Mouse (Mus musculus): ENCODE measurements around the gene Dnajb14. TPM values are rescaled to one million over a fixed set of nuclear protein-coding genes. Genes with fewer than 3 reads are reported as not detected.

Dnajb14 gene
- 8.6 and 9.6 TPM in 2 replicates for polyA plus RNA-seq (2015; fragmentation: Nextera tagmentation; extraction: Ambion mirVana)

- ATAC-seq, result peak; percentile 58
- peak within 1 kb of the TSS; percentile 99 for H3K27ac ChIP-seq (ENCODE audit: low read length)
- H3K4me3 ChIP-seq (ENCODE audit: low read length), result peak within 1 kb of the TSS; percentile 91
- H3K9me3 ChIP-seq (ENCODE audit: control insufficient read depth, low read length), result no peaks in the 10 kb centered on the region
- peaks cover 7% of the 10 kb centered on the region for H3K4me1 ChIP-seq (ENCODE audit: control insufficient read depth, insufficient read depth, low read length)
- H3K4me2 ChIP-seq (ENCODE audit: low read depth, low read length), result peak within 1 kb of the TSS; percentile 91
- H3K27me3 ChIP-seq (replicated peaks; ENCODE audit: control insufficient read depth, insufficient read depth, low read length), result no peaks in the 10 kb centered on the region
- under 1% methylated on average over 71 of the region's 94 CpGs for WGBS
- no peaks in the 10 kb centered on the region for H3K36me3 ChIP-seq (ENCODE audit: control insufficient read depth, insufficient read depth, low read length)
- H3K9ac ChIP-seq (ENCODE audit: low read depth, low read length), result peak within 1 kb of the TSS; percentile 98
Measured at GRCm38 (mm10) chr3:137867437-137868093, at the start of gene Dnajb14. TSS of gene Dnajb14 (plus strand) at chr3:137867675.

GRCm38 (mm10) chr3:137818713-137819112 lies 48.8 kb upstream of the Dnajb14 start:
- no peak overlapping the region for H3K27ac ChIP-seq (ENCODE audit: low read length)
- H3K9me3 ChIP-seq (ENCODE audit: control insufficient read depth, low read length), result no peaks in the 10 kb centered on the region
- no peak overlapping the region for H3K4me2 ChIP-seq (ENCODE audit: low read depth, low read length)
- no peaks in the 10 kb centered on the region for H3K4me1 ChIP-seq (ENCODE audit: control insufficient read depth, insufficient read depth, low read length)
- H3K9ac ChIP-seq (ENCODE audit: low read depth, low read length), result no peak overlapping the region
- no peaks in the 10 kb centered on the region for H3K36me3 ChIP-seq (ENCODE audit: control insufficient read depth, insufficient read depth, low read length)
- H3K27me3 ChIP-seq (replicated peaks; ENCODE audit: control insufficient read depth, insufficient read depth, low read length), result no peaks in the 10 kb centered on the region
- no peak overlapping the region for H3K4me3 ChIP-seq (ENCODE audit: low read length)
- ATAC-seq, result no peak
- WGBS, result 28% methylated on average over 4 of the region's 4 CpGs

- Histone ChIP-seq H3K27me3 (replicated peaks; ENCODE audit: control insufficient read depth, insufficient read depth, low read length) (no peaks in the 10 kb centered on the region), H3K4me3 (ENCODE audit: low read length) (no peak overlapping the region), H3K36me3 (ENCODE audit: control insufficient read depth, insufficient read depth, low read length) (no peaks in the 10 kb centered on the region), H3K9me3 (ENCODE audit: control insufficient read depth, low read length) (no peaks in the 10 kb centered on the region), H3K27ac (ENCODE audit: low read length) (no peak overlapping the region), H3K9ac (ENCODE audit: low read depth, low read length) (no peak overlapping the region), H3K4me1 (ENCODE audit: control insufficient read depth, insufficient read depth, low read length) (no peaks in the 10 kb centered on the region), H3K4me2 (ENCODE audit: low read depth, low read length) (no peak overlapping the region)
- 73% methylated on average over 6 of the region's 6 CpGs for WGBS
- no peak for ATAC-seq
Measured at GRCm38 (mm10) chr3:137820688-137821467, 46.6 kb upstream of the Dnajb14 start.

GRCm38 (mm10) chr3:137823317-137823716 lies 44.2 kb upstream of the Dnajb14 start:
- H3K36me3 ChIP-seq (ENCODE audit: control insufficient read depth, insufficient read depth, low read length), result no peaks in the 10 kb centered on the region
- H3K27ac ChIP-seq (ENCODE audit: low read length), result no peak overlapping the region
- H3K4me2 ChIP-seq (ENCODE audit: low read depth, low read length), result no peak overlapping the region
- no peak for ATAC-seq
- peaks cover 4% of the 10 kb centered on the region; the same call in 1 of the 2 replicates for H3K4me1 ChIP-seq (ENCODE audit: control insufficient read depth, insufficient read depth, low read length)
- no peaks in the 10 kb centered on the region for H3K27me3 ChIP-seq (replicated peaks; ENCODE audit: control insufficient read depth, insufficient read depth, low read length)
- no peak overlapping the region for H3K9ac ChIP-seq (ENCODE audit: low read depth, low read length)
- H3K9me3 ChIP-seq (ENCODE audit: control insufficient read depth, low read length), result no peaks in the 10 kb centered on the region
- 93% methylated on average over 3 of the region's 3 CpGs for WGBS
- H3K4me3 ChIP-seq (ENCODE audit: low read length), result no peak overlapping the region

GRCm38 (mm10) chr3:137827678-137828077 lies 39.8 kb upstream of the Dnajb14 start:
- peaks cover 4% of the 10 kb centered on the region; the same call in 1 of the 2 replicates for H3K4me1 ChIP-seq (ENCODE audit: control insufficient read depth, insufficient read depth, low read length)
- no peaks in the 10 kb centered on the region for H3K9me3 ChIP-seq (ENCODE audit: control insufficient read depth, low read length)
- no peak overlapping the region for H3K4me2 ChIP-seq (ENCODE audit: low read depth, low read length)
- no peak overlapping the region for H3K4me3 ChIP-seq (ENCODE audit: low read length)
- ATAC-seq, result peak; percentile 58; the same call in 1 of the 2 replicates
- H3K9ac ChIP-seq (ENCODE audit: low read depth, low read length), result 0 out of 2 replicates have a peak overlapping the region, but pooled peaks have one; percentile 37
- H3K27me3 ChIP-seq (replicated peaks; ENCODE audit: control insufficient read depth, insufficient read depth, low read length), result no peaks in the 10 kb centered on the region
- WGBS, result 11% methylated on average over 11 of the region's 11 CpGs
- no peaks in the 10 kb centered on the region for H3K36me3 ChIP-seq (ENCODE audit: control insufficient read depth, insufficient read depth, low read length)
- H3K27ac ChIP-seq (ENCODE audit: low read length), result peak overlapping the region; percentile 27; the same call in 1 of the 2 replicates

GRCm38 (mm10) chr3:137831156-137831555 lies 36.3 kb upstream of the Dnajb14 start:
- ATAC-seq, result no peak
- Histone ChIP-seq H3K4me1 (ENCODE audit: control insufficient read depth, insufficient read depth, low read length) (peaks cover 4% of the 10 kb centered on the region; the same call in 1 of the 2 replicates), H3K27me3 (replicated peaks; ENCODE audit: control insufficient read depth, insufficient read depth, low read length) (no peaks in the 10 kb centered on the region), H3K4me2 (ENCODE audit: low read depth, low read length) (no peak overlapping the region), H3K9ac (ENCODE audit: low read depth, low read length) (no peak overlapping the region), H3K4me3 (ENCODE audit: low read length) (no peak overlapping the region), H3K36me3 (ENCODE audit: control insufficient read depth, insufficient read depth, low read length) (no peaks in the 10 kb centered on the region), H3K9me3 (ENCODE audit: control insufficient read depth, low read length) (no peaks in the 10 kb centered on the region), H3K27ac (ENCODE audit: low read length) (no peak overlapping the region)
- WGBS, result 82% methylated on average over 2 of the region's 2 CpGs

- Histone ChIP-seq H3K36me3 (ENCODE audit: control insufficient read depth, insufficient read depth, low read length) (no peaks in the 10 kb centered on the region), H3K9me3 (ENCODE audit: control insufficient read depth, low read length) (no peaks in the 10 kb centered on the region), H3K4me3 (ENCODE audit: low read length) (no peak overlapping the region), H3K4me2 (ENCODE audit: low read depth, low read length) (no peak overlapping the region), H3K9ac (ENCODE audit: low read depth, low read length) (no peak overlapping the region), H3K27me3 (replicated peaks; ENCODE audit: control insufficient read depth, insufficient read depth, low read length) (no peaks in the 10 kb centered on the region), H3K4me1 (ENCODE audit: control insufficient read depth, insufficient read depth, low read length) (0 out of 2 replicates have a peak, but pooled peaks cover under 1% of the 10 kb centered on the region), H3K27ac (ENCODE audit: low read length) (no peak overlapping the region)
- peak; percentile 53 for ATAC-seq
Measured at GRCm38 (mm10) chr3:137833128-137833527, 34.3 kb upstream of the Dnajb14 start.

- WGBS, result 78% methylated on average over 4 of the region's 4 CpGs
- no peak for ATAC-seq
- no peaks in the 10 kb centered on the region for H3K36me3 ChIP-seq (ENCODE audit: control insufficient read depth, insufficient read depth, low read length)
Measured at GRCm38 (mm10) chr3:137833698-137834097, 33.8 kb upstream of the Dnajb14 start.

GRCm38 (mm10) chr3:137836543-137836942 lies 30.9 kb upstream of the Dnajb14 start:
- H3K4me1 ChIP-seq (ENCODE audit: control insufficient read depth, insufficient read depth, low read length), result no peaks in the 10 kb centered on the region
- H3K27me3 ChIP-seq (replicated peaks; ENCODE audit: control insufficient read depth, insufficient read depth, low read length), result no peaks in the 10 kb centered on the region
- ATAC-seq, result no peak
- no peak overlapping the region for H3K27ac ChIP-seq (ENCODE audit: low read length)
- WGBS, result 87% methylated on average over 1 of the region's 1 CpGs
- no peak overlapping the region for H3K4me3 ChIP-seq (ENCODE audit: low read length)
- H3K36me3 ChIP-seq (ENCODE audit: control insufficient read depth, insufficient read depth, low read length), result no peaks in the 10 kb centered on the region
- no peak overlapping the region for H3K9ac ChIP-seq (ENCODE audit: low read depth, low read length)
- no peak overlapping the region for H3K4me2 ChIP-seq (ENCODE audit: low read depth, low read length)
- H3K9me3 ChIP-seq (ENCODE audit: control insufficient read depth, low read length), result no peaks in the 10 kb centered on the region

More at GRCm38 (mm10) chr3:137833698-137834097, 33.8 kb upstream of the Dnajb14 start:
- Histone ChIP-seq H3K9ac (ENCODE audit: low read depth, low read length) (no peak overlapping the region), H3K27ac (ENCODE audit: low read length) (no peak overlapping the region), H3K27me3 (replicated peaks; ENCODE audit: control insufficient read depth, insufficient read depth, low read length) (no peaks in the 10 kb centered on the region), H3K4me2 (ENCODE audit: low read depth, low read length) (no peak overlapping the region), H3K4me1 (ENCODE audit: control insufficient read depth, insufficient read depth, low read length) (no peaks in the 10 kb centered on the region), H3K4me3 (ENCODE audit: low read length) (no peak overlapping the region), H3K9me3 (ENCODE audit: control insufficient read depth, low read length) (no peaks in the 10 kb centered on the region)

All from intestine, embryonic 16.5 days (tissue).